Mouse (Mus musculus) naive thymus-derived CD4-positive, alpha-beta T cell, adult 2 months (primary cell): ENCODE measurements around the gene Wdr95.

Experiments used
- DNase-seq: peaks from one replicate; pipeline ENCODE4 v3.0.0-alpha.2; 2011; ENCODE audit warnings: low read depth

Gene Wdr95

DNA sequence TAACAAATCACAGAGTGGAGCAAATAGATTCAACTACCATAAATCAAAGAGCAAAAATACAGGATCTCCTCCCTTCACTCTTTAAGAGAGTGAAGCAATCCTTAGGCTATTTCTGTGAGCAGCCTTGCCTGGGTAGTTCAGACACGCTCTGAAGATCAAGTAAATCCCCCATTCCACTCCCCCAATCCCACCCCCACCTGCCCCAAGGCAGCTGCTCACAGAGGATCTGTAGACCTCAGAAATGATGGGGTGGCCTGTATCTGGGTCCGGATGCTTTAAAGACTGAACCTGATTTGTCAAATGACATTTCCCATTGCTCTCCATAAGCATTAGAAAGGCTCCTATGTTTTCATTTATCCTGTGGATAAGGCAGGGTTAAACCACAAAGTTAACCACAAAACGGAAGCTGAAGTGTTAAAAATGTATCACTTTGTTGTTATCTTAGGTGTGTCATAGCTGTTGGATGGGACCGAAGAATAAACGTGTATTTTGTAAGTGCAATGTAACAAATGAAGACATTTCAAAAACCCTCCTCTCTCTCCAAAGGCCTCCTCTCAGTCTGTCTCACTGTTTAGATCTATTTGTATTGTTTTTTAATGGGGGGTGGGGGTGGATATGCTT is 54.3 kb downstream of the Wdr95 start:
- no peak for DNase-seq

DNA sequence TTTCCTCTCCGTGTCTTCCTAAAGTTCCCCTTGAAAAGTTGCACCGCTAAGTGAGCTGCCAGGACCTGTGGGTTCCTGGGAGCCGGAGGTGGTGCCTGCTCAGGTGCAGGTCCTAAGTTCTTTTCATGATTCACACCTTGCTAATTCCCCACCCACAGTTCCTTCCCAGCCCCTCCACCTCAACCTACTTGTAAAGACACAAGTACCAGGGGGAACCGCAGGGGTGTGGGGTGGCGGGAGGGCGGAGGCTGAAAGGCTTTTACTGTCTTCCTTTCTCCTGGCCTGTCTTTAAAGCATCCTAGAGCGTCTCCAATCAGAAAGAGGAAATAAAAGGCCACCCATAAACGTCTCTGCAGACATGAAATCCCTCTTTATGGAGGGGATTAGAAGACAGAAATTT is 55.0 kb downstream of the Wdr95 start:
- DNase-seq, result no peak

DNA sequence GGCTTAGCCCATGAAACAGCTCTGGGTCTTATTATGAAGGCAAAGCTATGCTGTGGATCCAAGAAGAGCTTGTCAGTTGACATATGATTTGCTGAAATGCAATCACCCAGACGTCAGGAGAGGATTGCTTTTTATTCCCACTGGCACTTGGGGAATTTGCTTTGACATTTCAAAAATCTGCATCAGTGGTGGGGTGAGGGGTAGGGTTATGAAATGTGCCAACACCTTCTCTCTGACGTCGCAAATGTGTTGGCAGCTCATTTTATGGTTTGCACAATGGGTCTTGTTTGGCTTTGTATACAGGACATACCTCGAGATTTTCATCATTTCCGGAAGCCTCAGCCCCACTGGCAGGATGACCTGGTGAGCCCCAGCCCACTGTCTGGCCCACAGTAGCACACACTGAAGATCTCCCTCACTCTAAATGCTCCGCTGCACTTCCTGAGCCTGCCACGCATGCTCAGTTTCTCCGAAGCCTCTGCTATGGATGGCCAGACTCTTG is 55.7 kb downstream of the Wdr95 start:
- DNase-seq, result no peak

DNA sequence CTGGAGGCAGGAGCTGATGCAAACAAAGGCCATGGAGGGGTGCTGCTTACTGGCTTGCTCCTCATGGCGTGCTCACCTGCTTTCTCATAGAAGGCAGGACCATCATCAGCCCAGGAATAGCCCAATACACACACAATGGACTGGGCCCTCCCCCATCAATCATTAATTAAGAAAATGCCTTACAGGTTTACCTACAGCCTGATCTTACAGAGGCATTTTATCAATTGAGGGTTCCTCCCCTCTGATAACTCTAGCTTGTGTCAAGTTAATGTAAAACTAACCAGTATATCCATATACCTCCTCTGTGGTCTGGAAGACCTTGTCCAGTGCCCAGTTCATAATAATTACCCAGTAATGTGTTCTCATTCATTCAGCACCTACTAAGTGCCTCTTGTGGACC is 56.8 kb downstream of the Wdr95 start:
- DNase-seq, result no peak

DNA sequence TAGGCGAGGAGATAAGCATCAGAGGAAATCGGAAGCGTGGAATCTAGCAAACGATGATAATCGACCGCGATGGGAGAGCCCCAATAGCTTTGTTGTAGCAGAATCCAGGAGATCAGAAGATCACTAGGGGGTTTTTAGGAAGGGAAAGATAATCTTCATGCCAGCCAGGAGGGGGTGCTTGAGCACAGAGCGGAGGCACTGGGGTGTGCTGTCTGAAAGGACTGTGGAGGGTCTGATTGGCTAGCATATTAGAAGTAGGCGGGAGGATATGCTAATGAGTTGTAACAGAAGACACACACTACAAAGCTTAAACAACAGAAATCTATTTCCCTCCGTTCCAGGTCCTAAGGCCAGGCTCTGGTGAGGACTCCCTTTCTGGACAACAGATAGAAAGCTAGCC is 57.4 kb downstream of the Wdr95 start:
- DNase-seq, result no peak

DNA sequence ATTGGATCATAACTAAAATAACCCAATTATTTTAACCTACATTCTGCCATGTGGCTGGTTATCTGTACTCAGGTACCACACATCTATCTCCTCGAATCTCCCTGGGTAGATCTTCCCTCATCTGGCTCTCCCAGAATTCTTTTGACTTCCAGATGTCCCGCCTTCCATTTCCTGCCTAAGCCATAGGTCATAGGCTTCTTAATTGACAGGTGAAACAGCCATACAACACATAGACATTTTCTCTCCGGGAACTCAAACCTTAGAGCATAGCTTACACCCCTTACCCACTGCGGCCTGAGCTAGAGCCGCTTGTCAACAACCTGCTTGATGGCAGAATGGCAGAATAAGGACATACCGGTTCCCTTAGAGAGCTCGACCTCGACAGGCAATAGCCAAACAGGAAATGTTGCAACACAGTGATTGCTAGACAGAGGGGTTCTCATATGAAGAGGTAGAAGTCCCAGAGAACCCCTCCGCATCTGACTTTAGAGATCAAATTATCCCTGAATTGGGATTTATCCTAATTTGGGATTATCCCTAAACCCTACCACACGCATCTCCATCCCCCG is 58.9 kb downstream of the Wdr95 start:
- no peak for DNase-seq

DNA sequence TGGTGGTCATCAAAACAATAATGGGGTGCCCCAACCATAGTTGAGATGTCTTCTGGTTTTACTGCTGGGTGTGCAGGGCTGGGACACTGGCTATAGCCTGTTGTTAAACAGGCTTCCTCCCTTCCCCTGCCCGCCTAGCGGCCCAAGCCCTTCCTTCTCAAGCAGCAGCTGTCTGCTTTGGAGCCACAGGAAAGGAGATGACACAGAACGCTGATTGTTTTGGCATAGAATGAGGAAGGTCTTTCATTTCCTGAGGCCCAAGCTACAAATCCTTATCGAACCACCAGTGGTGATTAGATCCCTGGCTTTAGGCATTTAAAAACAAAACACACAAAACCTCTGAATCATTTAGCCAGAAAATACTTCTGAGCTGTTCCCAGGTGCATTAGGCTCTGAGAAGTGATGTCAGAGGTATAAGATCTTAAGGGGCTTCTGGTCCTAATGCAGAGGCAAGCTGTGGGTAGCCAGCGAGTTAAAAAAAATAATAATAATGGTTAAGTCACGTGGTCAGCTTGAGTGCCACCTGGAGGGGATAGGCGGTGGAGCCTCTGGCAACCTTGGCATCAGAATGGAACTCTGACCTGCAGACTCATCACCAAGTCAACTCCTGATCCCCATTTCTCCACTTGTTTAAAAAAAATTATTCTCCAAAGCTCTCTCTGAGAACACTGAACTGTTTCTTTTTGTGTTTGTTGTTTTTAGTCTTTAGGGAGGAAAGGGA is 60.5 kb downstream of the Wdr95 start:
- DNase-seq, result no peak

DNA sequence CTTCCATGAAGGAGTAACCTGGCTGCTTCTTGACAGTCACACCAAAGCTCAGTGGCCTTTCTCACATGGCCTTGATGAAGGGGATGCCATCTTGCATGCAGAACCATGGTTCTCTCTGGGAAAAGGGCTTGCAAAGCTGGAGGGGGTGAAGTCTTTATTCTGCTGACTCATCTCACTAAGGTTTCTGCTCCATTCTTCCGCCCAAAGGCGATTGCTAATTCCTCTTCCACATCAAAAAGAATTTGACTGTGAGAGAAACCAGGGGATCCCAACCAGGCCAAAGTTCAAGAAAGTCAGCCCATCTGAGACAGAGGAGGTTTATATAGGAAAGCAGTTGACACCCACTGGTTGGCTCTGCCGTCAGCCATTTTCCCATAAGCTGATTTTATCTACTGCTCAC is 61.5 kb downstream of the Wdr95 start:
- no peak for DNase-seq

DNA sequence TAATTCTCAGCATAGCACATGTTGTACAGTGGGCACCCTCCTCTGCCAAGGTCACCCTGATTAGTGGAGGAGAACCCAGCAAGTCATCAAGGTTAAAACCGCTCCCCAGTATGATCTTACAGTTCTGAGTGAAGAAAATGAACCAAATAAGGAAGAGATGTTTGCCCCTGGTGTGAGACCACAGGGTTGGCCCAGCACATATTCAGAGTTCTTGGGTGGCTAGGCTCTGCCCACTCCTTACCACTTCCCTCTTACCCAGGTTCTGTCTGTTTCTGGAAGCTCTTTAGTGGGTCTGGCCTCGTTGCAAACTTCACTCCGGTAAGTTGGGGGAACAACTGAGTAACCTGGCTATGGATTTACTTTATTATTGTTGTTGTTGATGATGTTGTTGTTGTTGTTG is 65.7 kb downstream of the Wdr95 start:
- no peak for DNase-seq

DNA sequence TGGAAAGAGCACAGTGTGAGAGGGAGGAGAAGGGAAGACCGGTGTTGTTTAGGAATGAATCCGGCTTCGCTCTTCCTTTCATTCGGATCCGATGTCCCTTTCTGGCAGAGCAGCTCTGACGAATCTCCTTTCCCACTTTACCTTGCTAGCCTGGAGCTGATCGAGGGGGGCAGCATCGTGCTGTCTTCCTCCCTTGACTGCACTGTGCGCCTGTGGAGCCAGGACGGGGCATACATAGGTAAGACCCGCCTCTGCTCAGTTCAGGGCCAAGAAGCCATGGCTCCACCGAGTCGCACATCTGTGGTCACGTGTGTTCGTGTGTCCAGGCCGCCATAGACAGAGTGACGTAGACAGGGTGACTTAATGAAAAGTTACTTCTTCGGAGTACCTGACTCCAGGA is 68.9 kb downstream of the Wdr95 start:
- no peak for DNase-seq

DNA sequence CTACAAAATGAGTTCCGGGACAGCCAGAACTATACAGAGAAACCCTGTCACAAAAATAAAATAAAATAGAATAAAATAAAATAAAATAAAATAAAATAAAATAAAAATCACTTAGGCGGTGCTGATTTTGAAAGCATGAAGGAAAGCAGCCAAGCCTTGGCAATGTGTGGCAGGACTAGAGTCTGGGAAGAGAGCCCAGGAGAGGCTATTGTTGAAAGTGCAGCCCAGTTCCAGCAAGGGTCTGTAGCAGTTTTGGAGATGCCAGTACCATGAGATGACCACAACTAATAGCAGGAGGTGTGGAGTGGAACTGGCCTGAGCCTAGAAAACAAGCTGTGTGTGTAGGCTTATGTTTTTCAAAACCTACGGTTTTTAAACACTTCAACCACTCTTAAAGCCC is 73.5 kb downstream of the Wdr95 start:
- DNase-seq, result no peak

DNA sequence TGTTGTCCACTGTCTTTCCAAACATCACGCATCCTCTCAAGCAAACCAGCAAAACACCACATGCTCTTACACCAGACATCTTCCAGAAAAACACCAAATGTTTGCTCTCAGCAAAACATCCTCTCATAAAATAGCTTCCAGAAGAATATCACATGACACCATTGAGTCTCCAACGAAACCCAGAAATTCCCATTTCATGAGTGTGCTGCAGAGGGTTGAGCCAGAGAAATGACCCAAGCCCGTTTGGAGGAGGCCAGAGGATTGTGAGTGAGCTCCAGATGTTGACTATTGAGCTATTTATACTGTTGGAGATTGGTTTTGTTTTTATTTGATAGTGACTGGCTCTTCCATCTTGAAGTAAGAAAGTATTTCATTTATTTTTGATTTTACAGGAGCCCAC is 74.8 kb downstream of the Wdr95 start:
- no peak for DNase-seq

DNA sequence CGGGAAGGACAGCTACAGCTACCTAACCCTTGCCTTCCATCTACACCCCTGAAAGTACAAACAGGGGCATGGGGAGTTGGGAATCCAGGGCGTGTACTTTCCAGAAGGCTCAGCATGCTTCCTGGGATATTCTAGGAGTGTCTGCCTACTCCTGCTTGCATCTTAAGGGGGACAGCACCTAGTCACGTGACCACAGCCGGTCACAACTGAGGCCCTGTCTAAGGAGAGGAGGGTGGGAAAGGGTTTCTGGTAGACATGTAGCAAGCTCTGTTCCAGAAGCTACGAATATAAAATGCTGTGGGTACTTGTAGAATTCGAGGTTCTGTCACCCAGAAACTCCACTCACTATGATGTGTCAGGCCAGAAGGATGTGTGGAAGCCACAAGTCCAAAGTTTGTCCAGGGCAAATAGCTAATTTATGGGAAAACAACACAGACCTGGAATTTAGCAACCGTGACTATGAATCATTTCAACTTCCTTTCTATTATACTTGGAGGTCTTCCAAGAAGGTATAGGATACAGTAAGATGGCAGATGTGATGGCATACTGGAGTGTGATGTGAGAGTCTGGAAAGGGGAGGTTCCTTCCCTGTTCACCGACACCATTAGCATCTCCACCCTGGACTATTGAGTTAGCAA is 78.7 kb downstream of the Wdr95 start:
- DNase-seq, result no peak

DNA sequence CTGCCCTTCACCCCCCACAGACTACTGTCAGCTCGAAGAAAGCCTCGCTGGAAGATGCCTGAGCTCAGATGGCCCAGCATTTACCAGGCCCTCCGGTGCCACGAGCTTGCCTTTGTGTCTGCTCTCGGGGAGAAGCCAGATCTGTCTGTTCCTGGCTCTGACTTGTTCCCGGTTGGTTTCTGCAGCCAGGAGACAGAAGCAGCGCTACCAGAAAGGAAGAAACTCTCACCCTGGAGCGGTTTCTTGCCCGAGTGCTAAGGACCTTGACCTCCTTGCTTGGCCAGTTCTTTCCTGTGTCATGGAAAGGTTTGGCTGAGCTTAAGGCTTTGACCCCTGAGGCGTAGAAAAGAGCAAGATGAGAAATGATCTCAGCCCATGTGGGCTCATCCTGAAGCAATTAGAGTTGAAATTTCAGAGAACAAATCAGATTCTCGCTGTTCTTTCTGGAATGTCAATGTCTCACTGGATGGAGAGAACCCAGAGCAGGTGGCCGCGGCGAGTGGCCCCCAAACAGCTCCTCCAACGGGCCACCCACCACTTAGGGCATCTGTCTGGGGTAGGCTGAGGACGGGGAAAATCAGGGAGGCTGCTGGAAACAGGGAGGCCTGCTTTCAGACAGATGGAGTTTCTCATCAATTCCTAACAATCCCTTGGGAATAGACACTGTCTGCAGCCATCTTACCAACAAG is 83.1 kb downstream of the Wdr95 start:
- no peak for DNase-seq

DNA sequence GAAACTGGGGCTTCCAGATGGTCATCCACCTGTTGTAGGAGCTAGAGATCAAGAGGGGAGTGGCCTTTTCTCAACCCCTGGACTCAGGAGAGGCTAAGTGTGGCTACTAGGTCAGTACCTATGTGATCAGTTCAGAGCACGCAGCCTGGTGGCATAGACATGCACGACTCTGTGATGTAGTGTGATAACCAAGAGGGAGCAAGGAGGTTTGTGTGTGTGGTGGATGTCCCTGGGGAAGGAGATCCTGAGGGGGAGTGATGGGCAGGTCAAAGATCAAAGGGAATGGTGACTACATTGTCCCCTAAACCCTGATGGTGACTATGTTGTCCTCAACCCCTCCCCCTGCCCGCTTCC is 83.7 kb downstream of the Wdr95 start:
- no peak for DNase-seq

DNA sequence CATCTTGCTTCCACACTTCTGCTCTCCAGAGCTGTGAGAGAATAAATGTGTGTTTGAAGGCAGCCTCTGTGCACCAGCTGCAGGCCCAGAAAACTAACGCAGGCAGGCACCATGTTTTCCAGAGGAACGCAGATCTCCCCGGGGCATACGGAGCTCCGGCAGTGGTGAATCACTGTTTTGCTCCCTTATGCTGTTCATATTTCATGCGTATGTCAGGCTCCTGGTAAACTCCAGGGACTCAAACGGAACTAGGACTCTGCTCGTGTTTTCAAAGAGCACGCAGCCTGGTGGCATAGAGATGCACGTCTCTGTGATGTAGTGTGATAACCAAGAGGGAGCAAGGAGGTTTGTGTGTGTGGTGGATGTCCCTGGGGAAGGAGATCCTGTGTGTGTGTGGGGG is 84.3 kb downstream of the Wdr95 start:
- DNase-seq, result no peak

DNA sequence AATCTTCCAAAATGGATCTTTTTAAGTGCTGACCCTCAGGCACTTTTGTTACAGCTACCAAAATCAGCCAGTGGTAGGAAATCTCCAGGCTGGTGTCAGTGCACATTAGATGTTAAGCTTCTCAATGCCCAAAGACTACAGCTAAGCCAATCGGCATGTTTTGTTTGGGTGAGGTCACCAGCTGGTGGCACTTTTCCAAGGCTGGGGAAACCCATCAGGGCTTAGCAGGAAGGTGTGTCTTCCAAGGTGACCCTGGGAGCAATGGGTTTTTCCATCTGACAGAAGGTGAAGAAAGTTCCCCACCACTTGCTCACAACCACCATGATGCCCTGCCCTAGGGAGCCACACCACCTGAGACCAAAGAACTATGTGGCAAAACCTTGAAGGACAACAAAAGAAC is 87.7 kb downstream of the Wdr95 start:
- peak; percentile 8 for DNase-seq

DNA sequence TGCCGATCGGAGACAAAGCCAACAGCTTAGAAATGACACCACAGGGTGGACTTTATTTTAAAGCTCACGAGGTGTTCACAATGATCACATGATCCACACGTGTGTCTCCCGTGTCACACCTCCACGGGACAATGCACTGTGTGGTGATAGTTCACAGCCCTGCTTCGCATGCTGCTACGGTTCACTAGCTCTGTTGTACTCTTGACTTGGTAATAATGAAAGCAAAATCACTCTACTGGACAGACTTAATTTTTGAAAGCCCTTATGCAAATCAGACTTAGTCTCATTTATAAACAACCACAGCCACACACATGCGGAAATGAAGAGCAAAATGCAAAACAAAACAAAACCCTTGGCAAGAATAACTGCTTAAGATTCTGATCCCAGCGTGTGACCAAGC is 88.3 kb downstream of the Wdr95 start:
- DNase-seq, result no peak

DNA sequence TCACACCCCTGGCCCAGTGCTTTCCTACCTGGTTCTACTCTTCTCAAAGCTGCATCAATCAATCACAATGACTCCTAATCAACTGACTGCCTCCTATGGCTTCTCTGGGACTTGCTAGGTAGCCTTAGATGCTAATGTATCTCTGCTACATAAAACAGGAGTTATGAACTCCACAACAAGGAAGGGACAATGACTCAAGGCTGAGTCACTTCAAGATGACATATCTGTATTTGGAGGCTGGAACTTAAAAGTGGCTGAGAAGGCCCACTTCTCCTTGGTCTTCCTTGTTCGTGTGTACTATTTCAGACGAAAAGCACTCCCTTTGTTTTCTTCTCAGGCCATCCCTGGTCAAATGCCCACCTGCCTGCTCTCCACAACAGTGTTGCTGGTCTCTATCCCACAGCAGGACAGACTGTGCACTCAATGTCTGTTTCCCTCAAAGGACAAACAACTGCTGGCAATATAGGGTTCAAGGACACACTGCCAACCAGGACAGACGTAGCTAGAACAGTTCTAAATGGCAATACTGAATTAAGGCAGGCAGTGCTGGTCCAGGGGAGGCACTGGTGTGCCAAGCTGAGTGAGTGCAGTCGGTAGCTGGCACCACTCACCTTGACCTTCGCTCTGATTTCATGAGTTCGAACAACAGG is 89.4 kb downstream of the Wdr95 start:
- peak; percentile 7 for DNase-seq

DNA sequence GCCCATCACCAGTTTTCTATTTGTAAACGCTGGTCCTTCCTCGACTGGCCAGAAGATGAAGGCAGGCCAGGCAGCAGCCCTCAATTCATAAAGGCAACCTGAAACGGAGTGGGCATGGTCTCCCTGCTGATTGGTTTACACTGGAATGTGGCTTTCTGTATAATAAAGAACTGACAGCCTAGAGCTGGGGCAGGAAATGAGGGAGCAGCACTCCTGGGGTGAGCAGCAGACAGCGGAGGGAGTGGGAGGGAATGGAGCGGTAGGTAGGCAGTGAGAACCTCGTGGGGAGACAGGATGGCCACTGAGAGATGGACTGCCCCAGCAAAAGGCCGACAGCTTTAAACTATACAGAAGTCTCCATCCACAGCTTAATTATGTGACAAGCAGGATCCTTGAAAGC is 93.7 kb downstream of the Wdr95 start:
- peak; percentile 6 for DNase-seq

DNA sequence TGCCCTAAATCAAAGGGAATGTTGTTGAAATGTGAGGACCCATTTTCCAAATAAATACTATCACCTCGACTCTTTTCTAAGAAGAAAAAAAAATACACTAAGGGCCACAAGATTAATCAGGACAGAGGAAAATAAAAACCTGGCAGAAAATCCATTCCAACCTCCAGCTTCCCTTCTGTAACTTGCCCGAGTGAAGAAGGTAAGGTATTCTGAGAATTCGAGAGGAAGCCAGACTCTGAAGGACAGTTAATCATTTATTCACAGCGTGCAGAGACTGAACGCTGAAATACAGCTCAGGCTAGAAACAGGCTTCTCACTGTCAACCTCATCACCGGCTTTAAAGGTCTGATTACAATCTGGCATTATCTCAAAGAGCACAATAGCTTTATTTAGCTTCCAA is 94.2 kb downstream of the Wdr95 start:
- peak; percentile 5 for DNase-seq
